Comparison of ENCODE assay signal across 24 mouse cellular contexts in the genomic region with DNA sequence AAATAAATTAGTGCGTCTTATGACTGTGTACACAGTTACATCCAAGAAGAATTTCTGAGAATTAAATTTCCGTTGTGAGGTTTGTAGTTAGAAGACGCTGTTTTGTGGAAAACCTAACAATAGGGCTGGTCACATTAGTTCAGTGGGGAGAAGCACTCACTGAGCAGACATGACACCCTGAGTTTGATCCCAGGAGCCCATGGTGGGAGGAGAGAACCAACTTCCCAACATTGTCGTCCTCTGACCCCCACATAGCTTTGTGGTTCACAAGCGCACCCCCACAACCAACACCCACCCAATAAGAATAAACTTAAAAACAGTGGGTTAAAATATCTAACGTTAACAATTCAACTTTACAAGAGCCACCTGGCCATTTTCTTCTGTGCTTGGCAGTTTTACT. TPM values are rescaled to one million over a fixed set of nuclear protein-coding genes. Genes with fewer than 3 reads are reported as not detected.
DNase-seq lines count a peak whose midpoint lies in the region; ATAC-seq and TF ChIP-seq lines count a peak whose summit lies in the region.
"Had no signal": no experiment of that assay in that cellular context is flagged by ENCODE, and none has a peak within 500 bp of the region (broad histone marks: within the 10 kb centered on the region; RNA-seq: fewer than 3 reads in every experiment).

No protein-coding gene starts in this region.

- H3K4me1 ChIP-seq in kidney, embryonic 14.5 days (ENCODE audit: control insufficient read depth, insufficient read depth, low read length) = no peaks in the 10 kb centered on the region
- no peaks in the 10 kb centered on the region for H3K4me1 ChIP-seq in kidney, embryonic 16.5 days (ENCODE audit: insufficient read depth, low read length)
- H3K4me1 ChIP-seq in kidney, adult 2 months (ENCODE audit: control insufficient read depth, insufficient read depth, low read length) = no peaks in the 10 kb centered on the region
- H3K4me1 ChIP-seq: embryonic facial prominence, embryonic 10.5 days; embryonic facial prominence, embryonic 12.5 days; forebrain, embryonic 13.5 days; forebrain, embryonic 15.5 days had no signal

- WGBS in kidney, embryonic 14.5 days = 34% methylated on average over 6 of the region's 6 CpGs
- 28% methylated on average over 6 of the region's 6 CpGs for WGBS in kidney, embryonic 16.5 days
- 30% methylated on average over 6 of the region's 6 CpGs for WGBS in kidney, adult 2 months

- H3K4me3 ChIP-seq in kidney, embryonic 14.5 days (ENCODE audit: low read length) = no peak overlapping the region
- H3K4me3 ChIP-seq in kidney, embryonic 16.5 days (ENCODE audit: low read length) = no peak overlapping the region
- no peak overlapping the region for H3K4me3 ChIP-seq in kidney, adult 2 months (ENCODE audit: insufficient read depth, low read depth, low read length)
- H3K4me3 ChIP-seq: embryonic facial prominence, embryonic 10.5 days; embryonic facial prominence, embryonic 12.5 days; forebrain, embryonic 13.5 days; forebrain, embryonic 15.5 days had no signal

- H3K36me3 ChIP-seq in kidney, embryonic 14.5 days (ENCODE audit: control insufficient read depth, insufficient read depth, low read length) = no peaks in the 10 kb centered on the region
- H3K36me3 ChIP-seq in kidney, embryonic 16.5 days (ENCODE audit: insufficient read depth, low read length) = no peaks in the 10 kb centered on the region
- H3K36me3 ChIP-seq in kidney, adult 2 months (ENCODE audit: control insufficient read depth, insufficient read depth, low read length) = no peaks in the 10 kb centered on the region
- H3K36me3 ChIP-seq: embryonic facial prominence, embryonic 10.5 days; embryonic facial prominence, embryonic 12.5 days; forebrain, embryonic 15.5 days; G1E had no signal

- no peak for TF ChIP-seq POLR2A in kidney, adult 2 months (IDR thresholded peaks at IDR 0.05; ENCODE audit: low read depth, low read length)

- no peaks in the 10 kb centered on the region for H3K27me3 ChIP-seq in kidney, embryonic 14.5 days (ENCODE audit: control insufficient read depth, insufficient read depth, low read length)
- no peaks in the 10 kb centered on the region for H3K27me3 ChIP-seq in kidney, embryonic 16.5 days (ENCODE audit: insufficient read depth, low read length)
- no peaks in the 10 kb centered on the region for H3K27me3 ChIP-seq in kidney, adult 2 months (replicated peaks; ENCODE audit: control insufficient read depth, insufficient read depth, low read length)
- H3K27me3 ChIP-seq: CH12.LX; embryonic facial prominence, embryonic 12.5 days; forebrain, embryonic 13.5 days; forebrain, embryonic 15.5 days; Patski had no signal

- no peak overlapping the region for H3K27ac ChIP-seq in kidney, embryonic 14.5 days (ENCODE audit: low read depth, low read length)
- H3K27ac ChIP-seq in kidney, embryonic 16.5 days (ENCODE audit: low read length) = no peak overlapping the region
- no peak overlapping the region for H3K27ac ChIP-seq in kidney, adult 2 months (ENCODE audit: insufficient read depth, low read depth, low read length)
- H3K27ac ChIP-seq: embryonic facial prominence, embryonic 10.5 days; embryonic facial prominence, embryonic 12.5 days; forebrain, embryonic 13.5 days; forebrain, embryonic 15.5 days had no signal

- no peak overlapping the region for H3K9ac ChIP-seq in kidney, embryonic 14.5 days (ENCODE audit: low read depth, low read length)
- H3K9ac ChIP-seq in kidney, embryonic 16.5 days (replicated peaks; ENCODE audit: low read length) = no peak overlapping the region
- H3K9ac ChIP-seq: embryonic facial prominence, embryonic 12.5 days; forebrain, embryonic 13.5 days; forebrain, embryonic 15.5 days had no signal

- no peak overlapping the region for H3K4me2 ChIP-seq in kidney, embryonic 14.5 days (replicated peaks; ENCODE audit: low read depth, low read length)
- H3K4me2 ChIP-seq in kidney, embryonic 16.5 days (replicated peaks; ENCODE audit: low read depth, low read length) = no peak overlapping the region
- H3K4me2 ChIP-seq: embryonic facial prominence, embryonic 12.5 days; forebrain, embryonic 13.5 days; forebrain, embryonic 15.5 days had no signal

- no peak for DNase-seq in kidney, adult 8-10 months
- no peak for DNase-seq in kidney, adult 18-20 months
- DNase-seq in kidney, postnatal 4 days = peak; percentile 7 to 25
- no peak for DNase-seq in kidney, adult 2 months
- DNase-seq: adrenal gland, adult 8-10 months; adrenal gland, postnatal 14 days; adrenal gland, postnatal 36 days; B cell, adult 2 months; cerebellum, adult 11-12 months; cerebellum, adult 2 months; cerebellum, adult 9-10 months; cerebellum, postnatal 10 days; cerebellum, postnatal 25 days had no signal

- no peak for TF ChIP-seq CTCF in kidney, adult 2 months (conservative IDR thresholded peaks at IDR 0.05; ENCODE audit: insufficient read depth, insufficient read length, low read depth, low read length)

- H3K9me3 ChIP-seq in kidney, embryonic 14.5 days (ENCODE audit: control insufficient read depth, low read length) = no peaks in the 10 kb centered on the region
- H3K9me3 ChIP-seq in kidney, embryonic 16.5 days (ENCODE audit: low read length) = no peaks in the 10 kb centered on the region
- H3K9me3 ChIP-seq: embryonic facial prominence, embryonic 10.5 days; embryonic facial prominence, embryonic 12.5 days; forebrain, embryonic 13.5 days; forebrain, embryonic 15.5 days; G1E had no signal

- ATAC-seq in kidney, embryonic 14.5 days (ENCODE audit: low FRiP score, low TSS enrichment) = 0 out of 2 replicates have a peak, but pooled peaks have one; percentile 52
- 0 out of 2 replicates have a peak, but pooled peaks have one; percentile 39 for ATAC-seq in kidney, embryonic 16.5 days (ENCODE audit: low FRiP score, low TSS enrichment)
- ATAC-seq: activated CD4-positive, CD25-positive, alpha-beta regulatory T cell, adult 4 months; CD4-positive, CD25-positive, alpha-beta regulatory T cell, adult 4 months; forebrain, embryonic 13.5 days; forebrain, embryonic 15.5 days; Patski had no signal

RNA-seq across cellular contexts. Expression of gene Dennd4c, which starts 18.5 kb away (rescaled TPM):
- 4.9 and 10.3 TPM in 2 replicates for polyA plus RNA-seq in kidney, embryonic 14.5 days (2014; fragmentation: Nextera tagmentation; extraction: Ambion mirVana)
- polyA plus RNA-seq in kidney, embryonic 16.5 days (2015; fragmentation: Nextera tagmentation; extraction: Ambion mirVana) = 6.5 and 7.6 TPM in 2 replicates
- polyA plus RNA-seq in kidney, adult 2 months (2012; rRNA removed) = 4.7 and 5.6 TPM in 2 replicates

RNA-seq across cellular contexts. Expression of gene Plin2, which starts 60.0 kb away (rescaled TPM):
- polyA plus RNA-seq in kidney, embryonic 14.5 days (2014; fragmentation: Nextera tagmentation; extraction: Ambion mirVana) = 50.4 and 56.5 TPM in 2 replicates
- polyA plus RNA-seq in kidney, embryonic 16.5 days (2015; fragmentation: Nextera tagmentation; extraction: Ambion mirVana) = 68.9 and 77.0 TPM in 2 replicates
- polyA plus RNA-seq in kidney, adult 2 months (2012; rRNA removed) = 143 and 152 TPM in 2 replicates

Comparison
In these comparisons a context has a peak if more than half of its experiments do, and no peak if none do; other contexts are left out.
1. DNase-seq: peak in kidney, postnatal 4 days (2 of 2); none in kidney, adult 8-10 months (0 of 2), kidney, adult 18-20 months (single experiment) and kidney, adult 2 months (single experiment).